Mouse (Mus musculus): ENCODE measurements around the gene Tnnt2.

The Tnnt2 gene

GRCm38 (mm10) chr1:135835716-135836483, at the start of gene Tnnt2:
TSS of gene Tnnt2 (plus strand) at chr1:135836354.
- no peak for DNase-seq (ENCODE audit: extremely low read depth, low read depth, low spot score)

DNA sequence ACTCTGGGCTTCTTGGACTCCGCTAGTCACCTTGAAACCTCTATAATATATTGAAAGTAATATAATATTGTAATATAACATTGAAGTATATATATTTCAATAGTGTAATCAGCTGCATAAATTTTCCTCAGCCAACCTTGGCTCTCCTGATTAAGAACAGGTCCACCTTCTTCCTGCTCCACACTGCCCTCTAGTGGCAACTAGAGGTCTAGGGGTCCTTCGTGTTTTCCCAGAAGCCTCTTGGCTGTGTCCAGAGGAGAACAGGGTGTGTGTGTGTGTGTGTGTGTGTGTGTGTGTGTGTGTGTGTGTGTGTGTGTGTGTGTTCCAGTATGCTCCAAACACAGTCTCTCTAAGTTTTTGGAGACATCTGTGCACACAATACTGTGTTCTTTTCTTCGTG, 48.4 kb upstream of the Tnnt2 start:
- no peak for DNase-seq (ENCODE audit: extremely low read depth, low read depth, low spot score)

DNA sequence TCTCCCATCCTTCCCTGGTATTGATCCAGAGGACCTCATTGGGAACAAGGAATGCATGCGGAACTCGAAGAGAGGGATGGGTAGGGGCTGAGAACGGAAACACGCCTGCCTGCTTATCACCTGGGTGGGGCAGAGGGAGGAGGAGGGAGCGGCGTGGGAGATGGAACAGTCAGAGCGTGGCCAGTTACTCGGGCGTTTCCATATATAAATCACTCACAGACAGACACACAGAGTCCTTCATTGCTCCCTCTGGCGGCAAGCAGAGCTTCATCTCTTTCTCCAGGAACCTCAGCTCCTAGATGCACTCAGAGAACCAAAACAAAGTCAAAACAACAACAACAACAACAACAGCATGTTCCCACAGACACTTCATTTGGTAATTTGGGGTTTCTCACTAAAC, 47.4 kb upstream of the Tnnt2 start:
- no peak for DNase-seq (ENCODE audit: extremely low read depth, low read depth, low spot score)

DNA sequence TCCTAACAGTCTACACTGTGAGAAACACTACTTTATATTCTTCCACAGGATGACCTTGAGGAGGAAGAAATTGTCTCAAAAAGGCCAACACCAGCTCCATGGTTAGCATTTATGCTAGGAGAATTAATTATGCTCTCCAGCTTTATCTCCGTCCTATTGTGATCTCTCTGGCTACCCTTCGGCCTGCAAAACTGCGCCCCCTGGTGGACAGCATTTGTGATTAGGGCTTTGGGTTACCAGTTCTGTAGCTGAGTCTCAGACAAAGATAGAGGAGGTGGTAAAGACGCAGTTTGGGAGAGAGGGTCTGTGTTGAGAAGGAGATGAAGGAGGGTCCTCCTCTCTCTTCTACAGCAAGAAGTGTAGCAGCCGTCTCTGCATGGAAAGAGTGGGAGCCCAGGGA, 46.3 kb upstream of the Tnnt2 start:
- DNase-seq (ENCODE audit: extremely low read depth, low read depth, low spot score) = no peak

DNA sequence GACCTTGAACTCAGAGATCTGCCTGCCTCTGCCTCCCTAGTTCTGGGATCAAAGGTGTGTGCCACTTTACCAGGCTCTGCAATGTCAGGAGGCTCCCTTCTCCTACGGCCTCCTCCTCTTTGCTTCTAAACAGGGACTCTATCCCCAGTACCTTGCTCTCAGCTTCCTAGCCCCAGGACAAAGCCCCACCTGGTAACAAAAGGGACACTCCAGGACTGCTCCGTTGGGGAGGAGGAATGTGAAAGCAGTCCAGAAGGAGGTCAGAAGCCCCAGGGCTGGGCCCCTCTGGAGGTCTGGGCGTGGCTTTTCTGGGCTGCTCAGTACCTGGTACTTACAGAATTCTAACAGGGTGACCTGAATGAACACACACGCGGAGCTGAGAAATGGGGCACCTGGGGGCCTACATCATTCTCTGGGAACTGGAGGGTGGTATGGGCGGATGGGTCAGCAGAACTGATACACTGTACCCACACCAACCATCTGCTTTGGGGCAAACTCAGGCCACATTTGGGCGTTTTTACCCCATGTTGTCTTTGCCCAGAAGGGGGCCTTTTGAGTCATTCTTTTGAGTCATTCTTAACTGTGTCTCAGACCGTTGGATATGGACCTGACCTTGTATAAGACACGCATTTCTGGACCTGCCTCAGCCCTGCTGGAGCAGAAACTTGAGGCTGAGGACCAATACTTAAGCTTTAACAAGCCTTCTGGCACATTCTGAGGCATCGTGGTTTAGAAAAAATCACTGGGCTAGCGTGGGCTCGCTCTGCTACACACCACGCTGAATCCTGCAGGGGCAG, 43.8 kb upstream of the Tnnt2 start:
- no peak for DNase-seq (ENCODE audit: extremely low read depth, low read depth, low spot score)

DNA sequence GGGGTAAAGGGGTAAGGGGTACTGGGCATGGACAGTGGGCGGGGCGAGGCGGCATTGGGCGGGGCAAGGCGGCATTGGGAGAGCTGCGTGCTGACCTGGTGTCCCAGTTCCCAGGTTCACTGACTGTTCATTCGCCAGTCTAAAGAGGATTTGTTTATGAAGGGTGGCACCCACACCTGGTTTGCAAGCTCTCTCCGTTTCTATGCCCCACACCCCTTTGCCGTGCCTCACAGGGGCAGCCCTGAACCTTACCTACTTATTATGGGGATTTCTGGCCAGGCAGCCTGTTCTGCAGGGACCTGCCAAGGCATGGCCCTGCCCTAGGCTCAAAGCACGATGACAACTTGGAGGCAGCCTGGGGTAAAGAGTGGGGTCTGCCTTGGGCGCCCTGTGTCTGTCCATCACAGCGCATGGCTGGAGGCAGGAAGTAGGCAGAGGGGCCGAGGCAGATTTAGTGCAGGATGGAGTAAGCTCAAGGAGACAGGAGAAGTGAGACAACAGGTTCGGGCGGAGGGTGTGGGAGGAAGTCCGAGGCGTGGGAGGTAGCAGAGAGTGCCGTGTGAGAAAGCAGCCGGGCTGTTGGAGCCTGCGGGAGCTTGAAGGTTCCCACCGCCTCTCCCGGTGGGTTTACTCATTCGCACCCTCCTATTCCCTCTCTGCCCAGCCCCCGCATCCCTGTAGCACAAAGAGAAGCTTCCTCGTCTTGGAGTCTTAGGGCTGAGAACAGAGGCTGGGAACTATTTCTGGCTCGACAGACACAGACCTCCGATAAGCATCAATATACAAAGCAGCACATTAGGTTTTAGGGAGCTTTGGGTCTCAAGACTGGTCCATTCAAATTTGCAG, 42.6 kb upstream of the Tnnt2 start:
- no peak for DNase-seq (ENCODE audit: extremely low read depth, low read depth, low spot score)

DNA sequence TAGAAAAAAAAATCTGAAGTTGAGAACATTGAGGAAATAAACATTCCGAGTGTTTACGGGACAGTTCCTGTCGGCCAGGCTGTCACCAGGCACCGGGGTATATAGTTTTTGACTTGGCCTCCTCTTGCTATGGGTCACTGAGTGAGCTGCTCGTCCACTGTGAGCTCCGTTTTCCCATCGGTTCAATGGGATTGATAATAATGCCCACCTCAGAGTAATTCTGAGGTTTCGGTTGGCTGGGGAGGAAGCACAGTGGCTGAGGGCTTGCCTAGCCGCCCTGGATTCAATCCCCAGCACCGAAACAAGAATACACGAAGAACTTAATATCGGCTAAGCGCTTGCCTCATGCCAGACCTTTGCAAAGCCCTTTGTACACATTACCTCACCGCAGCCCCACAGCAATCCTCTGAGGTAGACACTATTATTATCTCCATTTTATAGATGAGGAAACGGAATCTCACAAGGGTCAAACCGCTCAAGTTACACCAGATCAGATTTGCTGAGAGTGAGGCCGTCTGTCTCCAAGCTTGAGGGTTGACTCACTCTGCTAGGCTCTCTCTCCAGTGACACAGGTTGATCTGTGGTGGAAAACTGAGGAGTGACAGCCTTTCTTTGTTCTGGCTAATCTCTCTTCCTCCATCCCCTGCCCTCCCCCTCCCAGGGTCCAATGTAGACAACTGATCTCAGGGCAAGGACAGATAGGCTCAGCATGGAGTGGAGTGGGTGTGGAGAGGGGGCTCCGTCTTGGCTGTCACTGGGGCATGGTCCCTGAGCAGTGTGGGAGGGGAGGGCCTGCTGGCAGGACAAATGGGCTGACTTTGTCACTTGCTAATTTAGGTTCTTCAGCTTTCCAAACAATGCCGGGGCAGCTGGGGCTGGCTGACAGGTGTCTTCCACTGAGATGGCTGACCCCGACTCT, 41.7 kb upstream of the Tnnt2 start:
- DNase-seq (ENCODE audit: extremely low read depth, low read depth, low spot score) = no peak

GRCm38 (mm10) chr1:135798492-135798891, 37.7 kb upstream of the Tnnt2 start:
- no peak for DNase-seq (ENCODE audit: extremely low read depth, low read depth, low spot score)

DNA sequence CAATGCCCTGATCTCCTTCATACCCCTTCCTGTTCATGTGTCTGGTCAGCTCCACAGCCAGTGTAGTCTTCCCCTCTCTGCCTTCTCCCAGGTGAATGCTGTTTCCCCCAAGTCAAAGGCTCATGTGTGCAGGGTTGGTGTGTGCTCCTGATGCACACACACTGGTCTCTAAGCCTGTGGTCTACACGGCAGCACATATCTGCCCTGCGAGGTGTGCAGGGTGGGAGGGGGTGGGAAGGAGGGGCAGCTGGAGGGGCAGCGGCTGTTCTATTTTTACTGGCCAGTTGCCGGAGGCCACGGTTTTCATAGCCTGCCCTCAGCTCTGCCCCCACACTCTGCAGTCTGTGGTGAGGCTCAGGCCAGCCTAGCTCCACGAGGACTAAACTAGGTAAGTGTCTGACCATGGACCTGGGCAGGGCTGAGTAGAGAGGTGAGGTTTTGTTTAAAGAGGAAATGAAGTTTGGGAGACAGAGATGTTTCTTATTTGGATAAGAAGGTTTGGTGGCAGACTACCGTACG, 37.0 kb upstream of the Tnnt2 start:
- no peak for DNase-seq (ENCODE audit: extremely low read depth, low read depth, low spot score)

GRCm38 (mm10) chr1:135800192-135800950, 35.8 kb upstream of the Tnnt2 start:
- no peak for DNase-seq (ENCODE audit: extremely low read depth, low read depth, low spot score)

DNA sequence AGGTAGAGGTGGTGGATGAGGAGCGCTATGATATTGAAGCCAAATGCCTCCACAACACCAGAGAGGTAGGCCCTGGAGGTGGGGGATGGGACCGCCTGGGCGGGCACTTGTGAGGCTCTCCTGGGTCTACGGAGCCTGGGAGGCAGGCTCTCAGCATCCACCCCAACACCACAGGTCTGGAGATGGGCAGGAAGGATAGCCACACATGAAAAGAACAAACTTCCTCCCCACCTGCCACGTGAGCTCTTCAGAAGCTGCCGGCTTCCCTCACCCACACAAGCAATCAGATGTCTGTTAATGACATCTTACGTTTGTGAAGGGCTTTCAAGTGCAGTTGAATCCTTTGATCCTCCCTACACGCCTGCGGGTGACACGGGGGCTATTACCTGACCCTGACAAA, 28.6 kb upstream of the Tnnt2 start:
- no peak for DNase-seq (ENCODE audit: extremely low read depth, low read depth, low spot score)

GRCm38 (mm10) chr1:135810180-135810579, 26.0 kb upstream of the Tnnt2 start:
- DNase-seq (ENCODE audit: extremely low read depth, low read depth, low spot score) = no peak

GRCm38 (mm10) chr1:135811016-135811646, 25.0 kb upstream of the Tnnt2 start:
- no peak for DNase-seq (ENCODE audit: extremely low read depth, low read depth, low spot score)

DNA sequence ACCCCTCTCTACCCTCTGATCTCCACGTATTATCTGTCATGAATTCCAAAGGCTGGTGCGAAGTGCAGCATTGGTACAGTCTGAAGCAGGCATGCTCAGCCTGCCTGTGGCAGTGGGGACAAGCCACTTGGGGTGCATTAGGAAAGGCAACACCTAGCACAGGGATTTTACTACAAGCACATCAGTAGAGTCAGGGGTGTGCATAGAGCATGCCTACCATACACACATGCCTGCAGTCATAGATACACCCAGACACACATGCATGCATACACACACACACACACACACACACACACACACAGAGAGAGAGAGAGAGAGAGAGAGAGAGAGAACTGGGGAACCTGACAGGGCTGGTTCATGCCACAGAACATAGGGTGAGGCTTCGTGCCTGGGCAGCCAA, 23.9 kb upstream of the Tnnt2 start:
- DNase-seq (ENCODE audit: extremely low read depth, low read depth, low spot score) = no peak

DNA sequence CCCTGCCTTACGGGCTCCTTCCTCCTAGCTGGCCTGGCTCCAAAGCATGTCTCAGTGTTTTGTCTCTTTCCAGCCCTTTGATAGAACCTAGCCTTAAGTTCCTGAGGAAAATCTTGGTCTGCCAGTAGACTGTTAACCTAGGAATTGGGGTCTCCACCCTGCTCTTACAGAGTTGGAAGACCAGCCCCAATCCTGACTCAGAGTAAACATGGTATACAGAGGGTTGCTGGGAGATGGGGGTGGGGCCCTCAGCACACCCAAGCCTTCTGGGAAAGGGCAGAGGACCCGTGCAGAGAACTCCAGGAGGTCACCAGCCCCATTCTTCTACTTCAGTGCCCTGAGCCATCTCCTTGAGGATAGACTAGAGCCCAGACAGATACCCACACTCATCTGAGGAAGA, 23.5 kb upstream of the Tnnt2 start:
- DNase-seq (ENCODE audit: extremely low read depth, low read depth, low spot score) = no peak

DNA sequence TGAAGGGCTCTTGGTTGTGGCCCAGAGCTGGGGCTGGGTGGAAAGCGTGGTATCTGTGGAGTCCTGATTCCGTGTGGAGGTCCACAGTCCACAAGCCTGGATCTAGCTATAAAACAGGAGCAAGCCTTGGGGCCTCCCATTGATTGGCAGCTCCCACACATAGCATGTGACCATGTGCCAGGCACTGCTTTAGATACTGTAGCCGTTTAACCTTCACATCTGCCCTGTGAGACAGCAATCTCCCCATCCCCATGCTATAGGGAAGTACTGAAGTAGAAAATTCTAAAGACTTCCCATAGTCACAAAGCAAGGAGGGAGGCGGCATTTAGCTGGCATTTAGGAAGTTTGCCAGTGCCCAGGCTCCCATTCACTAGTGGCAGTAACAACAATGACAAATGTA, 23.1 kb upstream of the Tnnt2 start:
- no peak for DNase-seq (ENCODE audit: extremely low read depth, low read depth, low spot score)

DNA sequence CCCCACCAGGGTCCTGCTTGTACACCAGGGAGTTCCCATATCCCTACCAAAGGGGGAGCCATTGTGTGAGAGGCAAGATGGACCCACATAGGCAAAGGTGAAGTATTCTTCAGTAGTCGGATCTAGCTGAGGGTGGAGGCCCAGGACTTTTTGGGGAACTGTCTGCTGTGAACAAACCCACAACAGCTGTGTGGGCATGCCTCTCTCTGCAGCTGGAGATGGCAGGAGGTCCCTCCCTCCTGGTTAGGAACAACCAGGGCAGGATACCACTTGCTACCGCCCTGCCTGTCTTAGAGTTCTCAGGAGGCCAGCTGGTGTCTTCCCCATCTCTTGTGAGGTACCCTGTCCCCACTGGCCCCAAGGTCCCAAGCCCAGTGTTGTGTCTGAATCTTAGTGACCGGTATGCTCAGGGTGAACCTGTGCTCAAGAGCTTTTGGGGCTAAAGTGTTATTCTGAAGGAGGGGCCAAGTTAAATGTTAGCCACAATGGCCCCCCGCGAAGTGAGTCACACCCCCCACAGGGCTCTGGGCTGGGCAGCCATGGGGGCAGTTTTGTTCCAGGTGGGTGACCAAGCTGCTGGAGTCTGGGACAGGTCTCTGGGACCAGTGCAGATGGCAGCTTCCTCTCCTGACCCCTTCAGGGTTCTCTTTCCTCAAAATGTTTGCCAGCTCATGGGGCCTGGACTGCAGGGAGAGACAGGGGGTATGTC, 22.3 kb upstream of the Tnnt2 start:
- DNase-seq (ENCODE audit: extremely low read depth, low read depth, low spot score) = no peak

- no peak for DNase-seq (ENCODE audit: extremely low read depth, low read depth, low spot score)
These were observed 21.6 kb upstream of the Tnnt2 start for GRCm38 (mm10) chr1:135814531-135814930.

Measured in fat pad, adult 2 months (tissue).